Mouse (Mus musculus) liver, adult 2 months (tissue): ENCODE measurements around the gene Ak5.

Experiments
- CTCF ChIP-seq: fragments of 200-500 bp; IDR thresholded peaks from 2 replicates; pipeline ENCODE4 v1.5.1; 2011; ENCODE audit warnings: low read depth, low read length, control low read depth
- POLR2A ChIP-seq: fragments of 200-500 bp; IDR thresholded peaks from 2 replicates; pipeline ENCODE4 v1.6.1; 2011; ENCODE audit warnings: low read length, control low read depth; ENCODE audit not compliant: insufficient read depth; ENCODE audit errors: extremely low read depth

- TF ChIP-seq POLR2A: no peak
- TF ChIP-seq CTCF: no peak
Measured at GRCm38 (mm10) chr3:152428925-152429324, 239.2 kb downstream of the Ak5 start.
